Mouse (Mus musculus) liver, embryonic 15.5 days (tissue): Measurements from ENCODE around the gene Ppp6r2. TPM values are rescaled to one million over a fixed set of nuclear protein-coding genes. Genes with fewer than 3 reads are reported as not detected.

Source experiments
- ATAC-seq: fragments of 200-750 bp; cut with Nextera tagmentation; 2 replicates; pipeline ENCODE4 v1.8.0; 2017; ENCODE audit warnings: moderate number of reproducible peaks, mild to moderate bottlenecking, moderate library complexity; ENCODE audit not compliant: insufficient read depth
- H3K27ac ChIP-seq: fragments of 300-500 bp; sonication (generic); replicated peaks from 2 replicates; pipeline ENCODE4 v1.5.1; 2015; ENCODE audit warnings: mild to moderate bottlenecking, inconsistent platforms
- H3K27me3 ChIP-seq: fragments of 300-500 bp; sonication (generic); 2 replicates; pipeline ENCODE4 v1.6.1; 2015; ENCODE audit warnings: mild to moderate bottlenecking, inconsistent platforms
- H3K36me3 ChIP-seq: fragments of 300-500 bp; sonication (generic); replicated peaks from 2 replicates; pipeline ENCODE4 v1.6.1; 2015; ENCODE audit warnings: moderate library complexity, mild to moderate bottlenecking, inconsistent platforms
- H3K4me1 ChIP-seq: fragments of 300-500 bp; sonication (generic); replicated peaks from 2 replicates; pipeline ENCODE4 v1.6.1; 2015; ENCODE audit warnings: inconsistent platforms
- H3K4me2 ChIP-seq: fragments of 300-500 bp; sonication (generic); 2 replicates; pipeline ENCODE4 v1.6.1; 2015; ENCODE audit warnings: moderate library complexity, mild to moderate bottlenecking, inconsistent platforms
- H3K4me3 ChIP-seq: fragments of 300-500 bp; sonication (generic); replicated peaks from 2 replicates; pipeline ENCODE4 v1.5.1; 2015; ENCODE audit warnings: mild to moderate bottlenecking, inconsistent platforms
- H3K9ac ChIP-seq: fragments of 300-500 bp; sonication (generic); 2 replicates; pipeline ENCODE4 v1.6.1; 2015; ENCODE audit warnings: moderate library complexity, mild to moderate bottlenecking, inconsistent platforms
- H3K9me3 ChIP-seq: fragments of 300-500 bp; sonication (generic); replicated peaks from 2 replicates; pipeline ENCODE4 v1.6.1; 2016; ENCODE audit warnings: inconsistent platforms
- WGBS: fragments of 180-500 bp; shearing (Covaris S2); methylation state at CpG from one replicate; pipeline ENCODE4 v1.1.7; 2015; ENCODE audit warnings: mixed read lengths; ENCODE audit not compliant: insufficient replicate concordance; 5-methylcytosine and 5-hydroxymethylcytosine counted together
- polyA plus RNA-seq: library from polyadenylated mRNA; unstranded; fragments of >200 nt; fragmentation: Nextera tagmentation; extraction: Ambion mirVana; gene quantifications from 2 replicates; pipeline ENCODE4 v1.2.1, GENCODE M21; 2015

The Ppp6r2 gene
- polyA plus RNA-seq, 1 experiment from 2014 or later, result 16.3 TPM

GRCm38 (mm10) chr15:89212495-89212894 lies 1.1 kb downstream of the Ppp6r2 start:
- 57% methylated on average over 6 of the region's 6 CpGs for WGBS
- Histone ChIP-seq H3K27ac (peak overlapping the region; percentile 97), H3K36me3 (peaks cover 6% of the 10 kb centered on the region), H3K27me3 (no peaks in the 10 kb centered on the region), H3K4me3 (peak overlapping the region; percentile 100), H3K4me2 (peak overlapping the region; percentile 77), H3K9ac (peak overlapping the region; percentile 100), H3K9me3 (no peaks in the 10 kb centered on the region), H3K4me1 (peaks cover 67% of the 10 kb centered on the region)
- ATAC-seq, result no peak

GRCm38 (mm10) chr15:89213517-89213916 lies 2.2 kb downstream of the Ppp6r2 start:
- peak overlapping the region; percentile 100 for H3K4me3 ChIP-seq
- no peak for ATAC-seq
- 47% methylated on average over 3 of the region's 3 CpGs for WGBS
- H3K27ac ChIP-seq, result peak overlapping the region; percentile 97
- H3K4me1 ChIP-seq, result peaks cover 67% of the 10 kb centered on the region
- H3K9me3 ChIP-seq, result no peaks in the 10 kb centered on the region
- peak overlapping the region; percentile 77 for H3K4me2 ChIP-seq
- H3K9ac ChIP-seq, result peak overlapping the region; percentile 19; the same call in 1 of the 2 replicates
- H3K27me3 ChIP-seq, result no peaks in the 10 kb centered on the region
- peaks cover 6% of the 10 kb centered on the region for H3K36me3 ChIP-seq

- no peak overlapping the region; the same call in 1 of the 2 replicates for H3K9ac ChIP-seq
- no peaks in the 10 kb centered on the region for H3K27me3 ChIP-seq
- 71% methylated on average over 3 of the region's 3 CpGs for WGBS
- peaks cover 6% of the 10 kb centered on the region for H3K36me3 ChIP-seq
- ATAC-seq, result no peak
- H3K27ac ChIP-seq, result peak overlapping the region; percentile 97
- peak overlapping the region; percentile 30; the same call in 1 of the 2 replicates for H3K4me3 ChIP-seq
- H3K4me1 ChIP-seq, result peaks cover 62% of the 10 kb centered on the region
- no peaks in the 10 kb centered on the region for H3K9me3 ChIP-seq
- peak overlapping the region; percentile 77 for H3K4me2 ChIP-seq
Observed at GRCm38 (mm10) chr15:89214953-89215352, 3.6 kb downstream of the Ppp6r2 start.

- peaks cover 55% of the 10 kb centered on the region for H3K4me1 ChIP-seq
- WGBS, result 22% methylated on average over 2 of the region's 2 CpGs
- H3K4me3 ChIP-seq, result peak overlapping the region; percentile 30
- no peaks in the 10 kb centered on the region for H3K27me3 ChIP-seq
- H3K27ac ChIP-seq, result peak overlapping the region; percentile 97
- H3K9ac ChIP-seq, result peak overlapping the region; percentile 54
- ATAC-seq, result peak; percentile 70
- peaks cover 6% of the 10 kb centered on the region for H3K36me3 ChIP-seq
- no peaks in the 10 kb centered on the region for H3K9me3 ChIP-seq
- H3K4me2 ChIP-seq, result peak overlapping the region; percentile 77
Observed at GRCm38 (mm10) chr15:89215611-89216233, 4.4 kb downstream of the Ppp6r2 start.

- Histone ChIP-seq H3K27me3 (no peaks in the 10 kb centered on the region), H3K9me3 (no peaks in the 10 kb centered on the region), H3K27ac (no peak overlapping the region), H3K4me2 (no peak overlapping the region), H3K36me3 (peaks cover 17% of the 10 kb centered on the region; the same call in 1 of the 2 replicates), H3K9ac (no peak overlapping the region), H3K4me3 (no peak overlapping the region), H3K4me1 (peaks cover 7% of the 10 kb centered on the region; the same call in 1 of the 2 replicates)
- WGBS, result 30% methylated on average over 2 of the region's 2 CpGs
- no peak for ATAC-seq
Observed at GRCm38 (mm10) chr15:89233586-89233985, 22.2 kb downstream of the Ppp6r2 start.

GRCm38 (mm10) chr15:89234052-89234451 lies 22.7 kb downstream of the Ppp6r2 start:
- no peaks in the 10 kb centered on the region for H3K27me3 ChIP-seq
- H3K9me3 ChIP-seq, result no peaks in the 10 kb centered on the region
- no peak overlapping the region for H3K9ac ChIP-seq
- WGBS, result 80% methylated on average over 4 of the region's 4 CpGs
- no peak for ATAC-seq
- H3K4me1 ChIP-seq, result peaks cover 11% of the 10 kb centered on the region
- H3K36me3 ChIP-seq, result peaks cover 17% of the 10 kb centered on the region; the same call in 1 of the 2 replicates
- H3K4me3 ChIP-seq, result no peak overlapping the region
- no peak overlapping the region for H3K4me2 ChIP-seq
- H3K27ac ChIP-seq, result no peak overlapping the region

- H3K4me1 ChIP-seq, result peaks cover 15% of the 10 kb centered on the region
- no peaks in the 10 kb centered on the region for H3K9me3 ChIP-seq
- no peaks in the 10 kb centered on the region for H3K27me3 ChIP-seq
- no peak overlapping the region for H3K9ac ChIP-seq
- H3K4me3 ChIP-seq, result no peak overlapping the region
- peaks cover 31% of the 10 kb centered on the region for H3K36me3 ChIP-seq
- H3K27ac ChIP-seq, result peak overlapping the region; percentile 38; the same call in 1 of the 2 replicates
- H3K4me2 ChIP-seq, result no peak overlapping the region; the same call in 1 of the 2 replicates
- ATAC-seq, result peak; percentile 42; the same call in 1 of the 2 replicates
- WGBS, result 10% methylated on average over 3 of the region's 3 CpGs
Observed at GRCm38 (mm10) chr15:89239751-89240392, 28.5 kb downstream of the Ppp6r2 start.

GRCm38 (mm10) chr15:89241025-89241424 lies 29.7 kb downstream of the Ppp6r2 start:
- Histone ChIP-seq H3K4me1 (peaks cover 15% of the 10 kb centered on the region), H3K36me3 (peaks cover 37% of the 10 kb centered on the region), H3K9me3 (no peaks in the 10 kb centered on the region), H3K27ac (no peak overlapping the region), H3K4me2 (no peak overlapping the region), H3K27me3 (no peaks in the 10 kb centered on the region), H3K9ac (no peak overlapping the region), H3K4me3 (no peak overlapping the region)
- ATAC-seq, result no peak
- WGBS, result 75% methylated on average over 2 of the region's 2 CpGs

GRCm38 (mm10) chr15:89249063-89249462 lies 37.7 kb downstream of the Ppp6r2 start:
- Histone ChIP-seq H3K27me3 (no peaks in the 10 kb centered on the region), H3K4me2 (no peak overlapping the region), H3K36me3 (peaks cover 55% of the 10 kb centered on the region), H3K9ac (no peak overlapping the region), H3K4me1 (no peaks in the 10 kb centered on the region), H3K9me3 (no peaks in the 10 kb centered on the region), H3K4me3 (no peak overlapping the region), H3K27ac (no peak overlapping the region)
- 79% methylated on average over 6 of the region's 6 CpGs for WGBS
- no peak for ATAC-seq

- Histone ChIP-seq H3K27ac (no peak overlapping the region), H3K36me3 (peaks cover 75% of the 10 kb centered on the region), H3K9me3 (no peaks in the 10 kb centered on the region), H3K4me1 (no peaks in the 10 kb centered on the region), H3K4me3 (no peak overlapping the region), H3K9ac (no peak overlapping the region), H3K4me2 (no peak overlapping the region), H3K27me3 (no peaks in the 10 kb centered on the region)
- 93% methylated on average over 4 of the region's 4 CpGs for WGBS
- no peak for ATAC-seq
Observed at GRCm38 (mm10) chr15:89255330-89255729, 44.0 kb downstream of the Ppp6r2 start.

- H3K4me2 ChIP-seq, result no peak overlapping the region
- no peaks in the 10 kb centered on the region for H3K27me3 ChIP-seq
- H3K4me1 ChIP-seq, result no peaks in the 10 kb centered on the region
- no peak overlapping the region for H3K4me3 ChIP-seq
- ATAC-seq, result no peak
- 92% methylated on average over 5 of the region's 5 CpGs for WGBS
- no peak overlapping the region for H3K27ac ChIP-seq
- no peak overlapping the region for H3K9ac ChIP-seq
- H3K9me3 ChIP-seq, result no peaks in the 10 kb centered on the region
- H3K36me3 ChIP-seq, result peaks cover 79% of the 10 kb centered on the region
Observed at GRCm38 (mm10) chr15:89258997-89259396, 47.6 kb downstream of the Ppp6r2 start.
